Mouse (Mus musculus) heart, adult 2 months (tissue): ENCODE data around the gene Gm21970. TPM values are rescaled to one million over a fixed set of nuclear protein-coding genes. Genes with fewer than 3 reads are reported as not detected.
"Not testable (repeated sequence)": the region's sequence is repeated elsewhere in the genome, so short reads cannot be mapped to it uniquely, and the experiment has no call there.

Experiments
- DNase-seq, 2 experiments: peaks; one replicate each; pipeline ENCODE4 v3.0.0; 2021
- H3K27ac ChIP-seq: fragments of 200-600 bp; 2 replicates; pipeline ENCODE4 v1.8.1; 2022
- H3K27me3 ChIP-seq: fragments of 200-500 bp; 2 replicates; pipeline ENCODE4 v1.6.1; 2012; ENCODE audit warnings: mild to moderate bottlenecking, low read length, inconsistent platforms, mixed read lengths; ENCODE audit not compliant: control insufficient read depth, insufficient read depth
- H3K36me3 ChIP-seq: fragments of 200-500 bp; 2 replicates; pipeline ENCODE4 v1.6.1; 2012; ENCODE audit warnings: low read length, inconsistent platforms; ENCODE audit not compliant: control insufficient read depth, insufficient read depth
- H3K4me1 ChIP-seq: fragments of 200-500 bp; 2 replicates; pipeline ENCODE4 v1.6.1; 2011; ENCODE audit warnings: low read length; ENCODE audit not compliant: control insufficient read depth, insufficient read depth
- H3K4me3 ChIP-seq: fragments of 200-600 bp; 2 replicates; pipeline ENCODE4 v1.8.1; 2022
- H3K79me2 ChIP-seq: fragments of 200-500 bp; replicated peaks from 2 replicates; pipeline ENCODE4 v1.6.1; 2012; ENCODE audit warnings: mild to moderate bottlenecking, inconsistent platforms, low read length, moderate library complexity, mixed read lengths; ENCODE audit not compliant: control insufficient read depth, insufficient read depth
- H3K9ac ChIP-seq: fragments of 200-500 bp; 2 replicates; pipeline ENCODE4 v1.6.1; 2012; ENCODE audit warnings: low read depth, mild to moderate bottlenecking, control low read depth, inconsistent platforms, low read length, mixed read lengths
- CTCF ChIP-seq: fragments of 200-600 bp; IDR thresholded peaks from 2 replicates; pipeline ENCODE4 v1.8.1; 2022; ENCODE audit warnings: antibody characterized with exemption, mild to moderate bottlenecking, moderate library complexity
- EP300 ChIP-seq: fragments of 200-500 bp; IDR thresholded peaks from 2 replicates; pipeline ENCODE4 v1.6.1; 2011; ENCODE audit warnings: low read depth, low read length, control low read depth; ENCODE audit not compliant: insufficient read depth
- POLR2A ChIP-seq: fragments of 200-500 bp; IDR thresholded peaks from 2 replicates; pipeline ENCODE4 v1.6.1; 2011; ENCODE audit warnings: mild to moderate bottlenecking, low read depth, low read length, control low read depth; ENCODE audit not compliant: insufficient read depth
- WGBS: fragments of 180-500 bp; shearing (Covaris S2); methylation state at CpG from one replicate; pipeline ENCODE4 v1.1.7; 2018; 5-methylcytosine and 5-hydroxymethylcytosine counted together
- intact Hi-C: fragments of 180-260 bp; cut with DNase I; formaldehyde crosslinking; loops from one replicate; pipeline ENCODE4 v1.15.1; 2025
- polyA plus RNA-seq: library from polyadenylated mRNA; depleted of rRNA; stranded (reverse); fragments of >200 nt; gene quantifications from 2 replicates; pipeline ENCODE4 v1.2.3, GENCODE M21; 2012
- total RNA-seq, 2 experiments: library from RNA; stranded (reverse); gene quantifications; 2 replicates each; pipeline ENCODE4 v1.2.3; 2021

Gene Gm21970
- total and polyA plus RNA-seq, 3 experiments: not detected

DNA sequence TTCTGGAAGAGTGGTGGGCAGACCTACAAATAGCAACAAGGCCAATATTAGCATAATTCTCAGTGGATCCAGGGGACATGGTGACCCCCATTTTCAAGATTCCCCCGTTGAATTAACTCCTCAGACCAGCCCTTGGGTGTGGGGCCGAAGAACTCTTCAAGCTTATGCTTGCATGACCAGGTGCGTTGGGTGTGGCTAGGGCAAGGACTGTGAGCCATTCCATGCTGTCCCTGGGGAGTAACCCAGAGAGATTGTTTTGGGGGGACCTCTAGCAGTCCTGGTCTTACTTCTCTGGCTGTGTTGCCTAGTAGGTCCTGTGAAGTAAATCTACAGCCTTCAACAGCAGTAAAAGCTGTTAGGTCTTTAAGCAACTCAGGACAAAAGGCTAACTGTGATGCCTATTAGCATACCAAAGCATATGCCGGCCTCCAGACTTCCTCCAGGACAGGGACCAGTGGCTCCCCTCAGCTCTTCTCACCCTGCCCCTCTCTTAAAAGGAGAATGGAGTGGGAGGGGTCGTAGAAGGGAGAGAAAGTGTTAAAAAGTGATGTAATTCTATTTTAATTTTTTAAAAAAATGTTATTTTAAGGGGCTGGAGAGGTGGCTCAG, 41.3 kb downstream of the Gm21970 start:
- DNase-seq: no peak
- Histone ChIP-seq H3K36me3 (no peaks in the 10 kb centered on the region; the same call in 1 of the 2 replicates), H3K27ac (no peak overlapping the region), H3K4me1 (peaks cover 11% of the 10 kb centered on the region), H3K4me3 (no peak overlapping the region), H3K79me2 (no peaks in the 10 kb centered on the region), H3K27me3 (no peaks in the 10 kb centered on the region), H3K9ac (no peak overlapping the region)
- intact Hi-C loops: no loop called here
- WGBS: 76% methylated on average over 5 of the region's 5 CpGs
- no peak for TF ChIP-seq POLR2A
- TF ChIP-seq EP300: no peak
- no peak for TF ChIP-seq CTCF

- no peak overlapping the region for H3K4me3 ChIP-seq
- no peak for DNase-seq
- 49% methylated on average over 8 of the region's 8 CpGs for WGBS
- intact Hi-C loops: no loop called here
- H3K4me1 ChIP-seq: peaks cover 11% of the 10 kb centered on the region
- TF ChIP-seq CTCF (no peak), POLR2A (no peak), EP300 (no peak)
- H3K79me2 ChIP-seq: no peaks in the 10 kb centered on the region
- H3K27ac ChIP-seq: no peak overlapping the region
- H3K9ac ChIP-seq: no peak overlapping the region
- no peaks in the 10 kb centered on the region for H3K27me3 ChIP-seq
- H3K36me3 ChIP-seq: no peaks in the 10 kb centered on the region; the same call in 1 of the 2 replicates
Measured at GRCm38 (mm10) chr16:91433329-91433933, 41.9 kb downstream of the Gm21970 start.

- Histone ChIP-seq H3K27ac (no peak overlapping the region), H3K4me1 (peaks cover 12% of the 10 kb centered on the region), H3K79me2 (no peaks in the 10 kb centered on the region), H3K27me3 (no peaks in the 10 kb centered on the region), H3K9ac (no peak overlapping the region), H3K36me3 (no peaks in the 10 kb centered on the region; the same call in 1 of the 2 replicates), H3K4me3 (no peak overlapping the region)
- DNase-seq: no peak
- 31% methylated on average over 3 of the region's 3 CpGs for WGBS
- TF ChIP-seq CTCF (no peak), POLR2A (no peak), EP300 (no peak)
- intact Hi-C loops: no loop called here
Measured at GRCm38 (mm10) chr16:91434119-91434518, 42.6 kb downstream of the Gm21970 start.

DNA sequence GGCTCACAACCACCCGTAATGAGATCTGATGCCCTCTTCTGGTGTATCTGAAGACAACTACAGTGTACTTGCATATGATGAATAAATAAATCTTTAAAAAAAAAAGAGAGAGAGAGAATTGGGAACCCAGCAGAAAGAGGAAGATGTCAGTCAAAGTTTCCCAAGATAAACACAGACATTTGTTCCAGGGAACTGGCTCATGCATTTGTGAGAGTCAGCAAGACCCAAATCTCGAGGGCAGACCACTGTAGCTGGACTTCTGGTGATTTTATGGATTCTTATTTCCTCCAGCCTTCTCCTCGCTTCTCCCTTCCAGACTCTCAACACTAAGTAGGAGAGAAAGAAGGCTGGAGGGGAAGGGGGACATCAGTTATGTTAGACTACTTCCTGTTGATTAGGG, 46.6 kb downstream of the Gm21970 start:
- Histone ChIP-seq H3K27ac (no peak overlapping the region), H3K79me2 (no peaks in the 10 kb centered on the region), H3K36me3 (peaks cover 7% of the 10 kb centered on the region), H3K9ac (no peak overlapping the region), H3K27me3 (no peaks in the 10 kb centered on the region), H3K4me3 (no peak overlapping the region), H3K4me1 (peaks cover 18% of the 10 kb centered on the region)
- WGBS: 70% methylated on average over 3 of the region's 3 CpGs
- TF ChIP-seq CTCF (no peak), POLR2A (no peak), EP300 (no peak)
- intact Hi-C loops: no loop called here
- DNase-seq: no peak

DNA sequence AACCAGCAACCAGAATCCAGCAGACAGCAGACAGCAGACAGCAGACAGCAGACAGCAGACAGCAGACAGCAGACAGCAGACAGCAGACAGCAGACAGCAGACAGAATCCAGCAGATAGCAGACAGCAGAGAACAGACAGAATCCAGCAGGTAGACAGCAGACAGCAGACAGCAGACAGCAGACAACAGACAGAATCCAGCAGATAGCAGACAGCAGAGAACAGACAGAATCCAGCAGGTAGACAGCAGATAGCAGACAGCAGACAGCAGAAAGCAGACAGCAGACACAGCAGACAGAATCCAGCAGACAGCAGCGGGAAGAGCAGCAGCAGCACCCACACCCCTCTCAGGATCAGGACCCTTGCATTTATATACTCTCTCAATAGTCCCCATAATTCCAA, 47.1 kb downstream of the Gm21970 start:
- H3K4me1 ChIP-seq: peaks cover 17% of the 10 kb centered on the region
- H3K27me3 ChIP-seq, H3K36me3 ChIP-seq, intact Hi-C loops, H3K4me3 ChIP-seq, H3K9ac ChIP-seq, H3K27ac ChIP-seq, DNase-seq, H3K79me2 ChIP-seq: not testable (repeated sequence)
- WGBS: 93% methylated on average over 1 of the region's 1 CpGs

GRCm38 (mm10) chr16:91441366-91441765, 49.8 kb downstream of the Gm21970 start:
- Histone ChIP-seq H3K27ac (peak overlapping the region; percentile 78), H3K79me2 (no peaks in the 10 kb centered on the region)
- intact Hi-C loops: loop anchor here (1.0 to 10.0 kb wide), 5 partner anchors 19 to 367 kb away; partner anchors contain the start of gene Ifnar1

More at GRCm38 (mm10) chr16:91441366-91441765, 49.8 kb downstream of the Gm21970 start:
- WGBS: 1% methylated on average over 7 of the region's 7 CpGs
- Histone ChIP-seq H3K4me3 (no peak overlapping the region), H3K27me3 (no peaks in the 10 kb centered on the region), H3K4me1 (peaks cover 12% of the 10 kb centered on the region), H3K9ac (no peak overlapping the region), H3K36me3 (peaks cover 7% of the 10 kb centered on the region)
- peak; percentile 79 to 86 for DNase-seq
- TF ChIP-seq EP300 (peak; percentile 97), POLR2A (peak; percentile 24; the same call in 1 of the 2 replicates), CTCF (peak; percentile 80)
